Mouse (Mus musculus): ENCODE measurements around the gene Tmigd3.

GRCm38 (mm10) chr3:105959585-105959984 lies 88.9 kb downstream of the Tmigd3 start:
- TF ChIP-seq CTCF (IDR thresholded peaks at IDR 0.05; ENCODE audit: low read depth) = 0 out of 2 replicates have a peak, but pooled peaks have one; percentile 4
- no peak for TF ChIP-seq EP300 (IDR thresholded peaks at IDR 0.05; ENCODE audit: low read depth)

Measured in liver, postnatal 0 days (tissue).